Mouse (Mus musculus) spleen, adult 2 months (tissue): ENCODE data around the gene Olfr12.

Experiments
- CTCF ChIP-seq: fragments of 200-500 bp; IDR thresholded peaks from 2 replicates; pipeline ENCODE4 v1.5.1; 2011; ENCODE audit warnings: mild to moderate bottlenecking, inconsistent platforms; ENCODE audit not compliant: insufficient read depth, insufficient read length, insufficient replicate concordance; ENCODE audit errors: extremely low read depth
- POLR2A ChIP-seq: fragments of 200-500 bp; IDR thresholded peaks from 2 replicates; pipeline ENCODE4 v1.6.1; 2011; ENCODE audit warnings: low read depth, low read length, inconsistent platforms

- TF ChIP-seq CTCF (no peak), POLR2A (no peak)
Observed at GRCm38 (mm10) chr1:92632948-92633347, 15.4 kb downstream of the Olfr12 start.
